Mouse (Mus musculus) right cerebral cortex, adult 2 months (tissue): ENCODE results near the gene Gm33543.

Source experiments
- DNase-seq, 2 experiments: peaks; one replicate each; pipeline ENCODE4 v3.0.0; 2021 to 2022; ENCODE audit warnings: low spot score in 2 of 2

The Gm33543 gene

DNA sequence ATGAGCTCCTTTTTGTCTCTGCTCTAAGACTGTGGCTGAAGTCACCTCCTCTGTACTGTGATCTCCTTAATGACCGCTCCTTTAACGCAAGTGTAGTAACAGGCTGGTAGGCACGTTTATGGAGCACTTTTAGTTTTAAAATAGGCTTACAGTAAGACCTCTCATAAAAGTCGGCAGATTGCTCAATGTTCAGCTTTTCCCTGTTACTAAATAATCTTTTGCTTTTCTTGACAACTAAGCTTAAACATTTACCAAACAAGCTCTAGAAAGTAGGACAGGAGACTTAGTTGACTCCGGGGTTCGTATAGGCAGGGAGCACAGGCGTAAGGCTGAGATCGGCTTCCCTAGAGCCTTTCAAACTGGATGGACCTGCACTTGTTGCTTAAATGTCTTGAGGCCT, 64.1 kb downstream of the Gm33543 start:
- no peak for DNase-seq

DNA sequence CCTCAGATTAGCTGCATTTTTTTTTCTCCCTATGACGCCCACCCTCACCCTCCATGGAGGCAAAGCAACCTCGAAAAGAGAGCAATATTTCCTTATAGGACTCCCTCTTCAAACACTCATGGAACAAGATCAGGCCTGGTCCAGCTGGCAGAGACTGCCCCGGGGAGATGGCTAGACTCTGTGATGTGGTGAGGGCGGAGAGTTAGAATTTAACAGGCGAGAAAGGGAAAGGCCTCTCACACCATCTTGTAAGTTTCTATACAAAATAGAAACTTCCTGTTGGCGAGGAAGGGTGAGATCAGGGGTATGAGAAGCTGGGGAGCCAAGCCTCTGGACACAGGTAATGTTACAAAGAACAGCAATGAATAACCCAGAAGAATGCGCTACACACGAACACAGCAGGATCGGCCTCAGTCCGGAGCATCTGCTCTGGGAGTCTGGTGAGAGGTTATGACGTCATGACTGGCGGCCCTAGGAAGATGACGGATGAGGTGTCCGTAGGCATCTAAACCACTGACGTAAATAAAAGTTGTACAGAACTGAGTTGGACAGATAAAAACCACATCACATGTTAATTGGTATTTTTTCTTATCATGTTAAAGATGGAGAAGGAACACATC, 64.9 kb downstream of the Gm33543 start:
- no peak for DNase-seq

DNA sequence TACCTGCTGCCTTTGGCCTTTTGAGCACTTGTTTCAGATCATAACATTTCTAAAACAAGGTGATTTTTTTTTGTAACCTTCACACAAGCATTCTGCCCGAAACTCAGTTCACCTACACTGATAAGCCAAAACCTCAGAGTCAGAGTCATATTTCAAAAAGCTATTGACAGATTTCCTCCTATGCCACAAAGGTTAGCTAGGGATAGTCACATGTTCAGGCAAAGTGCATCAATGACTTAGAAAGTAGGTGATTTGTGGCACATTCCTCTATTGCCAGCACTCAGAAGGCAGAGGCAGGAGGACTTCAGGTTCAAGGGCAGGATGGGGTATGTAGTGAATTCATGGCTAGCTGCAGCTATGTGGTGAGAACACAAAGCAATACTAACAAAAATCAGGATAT, 65.7 kb downstream of the Gm33543 start:
- DNase-seq: no peak

DNA sequence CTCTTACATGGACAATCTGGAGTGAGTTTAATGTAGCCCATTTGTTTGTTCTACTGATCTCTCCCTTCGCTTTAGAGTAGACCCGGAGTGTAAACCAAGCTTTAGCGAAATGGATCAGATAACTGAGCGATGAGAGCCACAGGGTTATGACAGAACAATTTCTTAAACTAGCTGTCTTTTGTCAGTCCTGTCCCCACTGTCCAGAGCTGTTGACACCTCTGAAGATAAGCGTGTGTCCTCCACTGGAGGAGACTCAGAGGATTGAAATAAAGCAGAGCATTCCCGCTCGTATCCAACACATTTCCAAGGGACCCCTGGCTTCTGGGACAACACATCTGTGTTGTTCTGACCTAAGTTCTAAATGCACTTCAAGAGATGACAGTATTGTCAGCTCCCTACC, 67.9 kb downstream of the Gm33543 start:
- no peak for DNase-seq

DNA sequence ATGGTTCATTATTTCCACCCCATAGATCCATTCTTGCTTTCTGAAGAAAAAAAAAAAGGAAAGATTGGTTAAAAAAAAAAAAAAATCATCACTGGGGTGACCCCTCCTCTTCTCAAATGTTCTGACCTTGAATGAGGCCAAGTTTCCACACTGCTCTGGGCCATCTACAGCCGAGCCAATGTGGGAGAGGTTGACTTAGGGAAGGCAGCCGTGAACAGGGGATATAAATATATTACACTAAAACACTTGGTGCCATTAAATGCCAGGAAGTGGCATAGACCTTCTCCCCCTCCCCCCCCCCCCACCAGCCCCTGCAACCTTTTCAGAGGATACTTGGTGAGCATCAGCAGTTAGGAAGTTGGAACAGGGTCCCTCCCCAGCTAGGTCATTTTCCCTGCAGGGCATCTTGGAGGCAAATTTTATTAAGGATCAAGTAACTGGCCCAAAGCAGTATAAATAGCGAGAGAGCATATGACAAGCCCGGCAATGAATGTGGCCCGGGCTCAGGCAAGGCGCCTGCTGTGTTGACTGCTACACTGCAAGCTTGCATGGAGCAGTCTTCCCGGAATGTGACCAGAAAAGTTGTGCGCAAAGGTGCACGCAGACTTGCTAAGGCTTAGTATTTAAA, 68.6 kb downstream of the Gm33543 start:
- no peak for DNase-seq
